Mouse (Mus musculus) ES-E14 (cell line): ENCODE data around the gene Plxdc1. TPM values are rescaled to one million over a fixed set of nuclear protein-coding genes. Genes with fewer than 3 reads are reported as not detected.

Experiments used
- DNase-seq: peaks from one replicate; pipeline ENCODE4 v3.0.0-alpha.2; 2013; ENCODE audit warnings: low read depth, low spot score
- H3K27ac ChIP-seq: 2 replicates; pipeline ENCODE4 v1.5.1; 2012; ENCODE audit warnings: low read depth, mild to moderate bottlenecking, low read length, moderate library complexity, mixed read lengths; ENCODE audit not compliant: poor library complexity, insufficient read depth, severe bottlenecking
- H3K36me3 ChIP-seq: 2 replicates; pipeline ENCODE4 v1.6.1; 2012; ENCODE audit warnings: mild to moderate bottlenecking, low read length, moderate library complexity, mixed read lengths; ENCODE audit not compliant: control insufficient read depth, poor library complexity, insufficient read depth, severe bottlenecking
- H3K4me1 ChIP-seq, 2 experiments: fragments of 150-350 bp in 1 of 2; sonication (generic) in 1 of 2; 2 replicates each; pipeline ENCODE4 v1.6.1; 2012; ENCODE audit warnings: low read length in 2 of 2, mild to moderate bottlenecking in 1 of 2, mixed read lengths in 1 of 2; ENCODE audit not compliant: control insufficient read depth in 2 of 2, insufficient read depth in 2 of 2, poor library complexity in 1 of 2
- H3K4me3 ChIP-seq, 2 experiments: fragments of 150-350 bp in 1 of 2; sonication (generic) in 1 of 2; 2 replicates each; pipeline ENCODE4 v1.5.1; 2012; ENCODE audit warnings: low read length in 2 of 2, low read depth in 1 of 2, mild to moderate bottlenecking in 1 of 2, mixed read lengths in 1 of 2; ENCODE audit not compliant: insufficient read depth in 1 of 2, poor library complexity in 1 of 2, severe bottlenecking in 1 of 2
- H3K9ac ChIP-seq: 2 replicates; pipeline ENCODE4 v1.6.1; 2012; ENCODE audit warnings: low read depth, mild to moderate bottlenecking, low read length, mixed read lengths; ENCODE audit not compliant: poor library complexity, insufficient read depth, severe bottlenecking
- H3K9me3 ChIP-seq: fragments of 150-350 bp; sonication (generic); 2 replicates; pipeline ENCODE4 v1.6.1; 2012; ENCODE audit warnings: low read depth, mild to moderate bottlenecking, low read length; ENCODE audit not compliant: control insufficient read depth, insufficient read depth
- CHD2 ChIP-seq: IDR thresholded peaks from 2 replicates; pipeline ENCODE4 v1.6.1; 2014; ENCODE audit warnings: mild to moderate bottlenecking, low read depth, low read length, inconsistent platforms
- HCFC1 ChIP-seq: IDR thresholded peaks from 2 replicates; pipeline ENCODE4 v1.6.1; 2012; ENCODE audit warnings: low read length, inconsistent platforms, borderline replicate concordance; ENCODE audit not compliant: insufficient read depth
- MAFK ChIP-seq: IDR thresholded peaks from 2 replicates; pipeline ENCODE4 v1.6.1; 2014; ENCODE audit warnings: mild to moderate bottlenecking, low read depth, low read length, inconsistent platforms; ENCODE audit not compliant: insufficient read depth
- ZC3H11A ChIP-seq: IDR thresholded peaks from 2 replicates; pipeline ENCODE4 v1.6.1; 2012; ENCODE audit warnings: low read depth, mild to moderate bottlenecking, inconsistent platforms, low read length, borderline replicate concordance
- ZNF384 ChIP-seq: IDR thresholded peaks from 2 replicates; pipeline ENCODE4 v1.6.1; 2012; ENCODE audit warnings: low read depth, low read length, inconsistent platforms
- in situ Hi-C, 2 experiments: fragments of 600-800 bp; cut with MboI; formaldehyde crosslinking; loops; one replicate each; pipeline ENCODE4 v1.15.1; 2025; ENCODE audit warnings: low sequenced_read_pairs in 2 of 2, inconsistent platforms in 1 of 2; ENCODE audit not compliant: unreplicated experiment in 2 of 2
- total RNA-seq: library from RNA; depleted of rRNA; stranded (reverse); fragments of 300-350 nt; gene quantifications from 2 replicates; pipeline ENCODE4 v1.2.3, GENCODE M21; 2012; rRNA removed

Plxdc1 gene
- 2.5 and 4.3 TPM in 2 replicates for total RNA-seq

- Histone ChIP-seq H3K4me1 (peaks cover 0 to 25% of the 10 kb centered on the region in 2 experiments; a peak in 2 of 4 replicates), H3K9me3 (no peaks in the 10 kb centered on the region), H3K4me3 (peak within 1 kb of the TSS; percentile 84 to 90), H3K27ac (no peak within 1 kb of the TSS), H3K36me3 (no peaks in the 10 kb centered on the region), H3K9ac (peak within 1 kb of the TSS; percentile 70)
- TF ChIP-seq CHD2 (no peak), ZC3H11A (no peak), ZNF384 (no peak), HCFC1 (no peak), MAFK (no peak)
- DNase-seq = no peak
- in situ Hi-C loops = loop anchor here in 1 of 2 experiments (5.0 kb wide), 1 partner anchor 84 kb away; no protein-coding TSS in a partner anchor
Observed at GRCm38 (mm10) chr11:97985727-97986677, at the start of gene Plxdc1. Plxdc1 (minus strand) TSS chr11:97986444.

- Histone ChIP-seq H3K4me1 (peaks cover 11 to 15% of the 10 kb centered on the region in 2 experiments; a peak in 3 of 4 replicates), H3K27ac (no peak overlapping the region), H3K36me3 (peaks cover 4% of the 10 kb centered on the region; the same call in 1 of the 2 replicates), H3K4me3 (peak overlapping the region; percentile 15 to 57; a peak in 3 of 4 replicates), H3K9ac (peak overlapping the region; percentile 70), H3K9me3 (no peaks in the 10 kb centered on the region)
- TF ChIP-seq MAFK = peak; percentile 84
- TF ChIP-seq CHD2 = no peak
- in situ Hi-C loops = no loop called here
- no peak for DNase-seq
Observed at GRCm38 (mm10) chr11:98035977-98036377, 49.7 kb upstream of the Plxdc1 start.

DNA sequence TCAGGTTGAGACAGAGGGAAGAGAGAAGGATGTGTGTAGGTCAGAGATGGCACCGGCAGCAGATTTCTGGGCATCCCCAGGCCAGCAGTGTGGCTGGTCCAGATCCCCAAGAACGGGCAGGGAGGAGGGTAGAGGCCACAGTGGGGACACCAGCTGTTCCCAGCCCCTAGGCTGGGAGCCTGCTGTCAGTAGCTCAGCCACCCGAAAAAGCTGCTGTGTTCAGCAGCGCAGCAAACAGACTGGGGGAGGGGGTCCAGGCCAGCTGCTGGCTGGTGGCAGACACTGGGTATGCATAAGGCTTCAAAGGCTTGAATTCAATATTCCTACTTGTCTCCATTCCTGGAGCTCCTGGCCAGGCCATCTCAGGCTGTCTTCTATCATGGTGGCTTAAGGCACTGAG is 48.6 kb upstream of the Plxdc1 start:
- Histone ChIP-seq H3K4me3 (no peak overlapping the region), H3K36me3 (peaks cover 14% of the 10 kb centered on the region), H3K4me1 (peaks cover 9 to 16% of the 10 kb centered on the region in 2 experiments; a peak in 3 of 4 replicates), H3K9ac (no peak overlapping the region), H3K9me3 (no peaks in the 10 kb centered on the region), H3K27ac (no peak overlapping the region)
- in situ Hi-C loops = no loop called here
- no peak for DNase-seq
- TF ChIP-seq CHD2 (no peak), HCFC1 (no peak), MAFK (no peak), ZNF384 (no peak), ZC3H11A (no peak)

DNA sequence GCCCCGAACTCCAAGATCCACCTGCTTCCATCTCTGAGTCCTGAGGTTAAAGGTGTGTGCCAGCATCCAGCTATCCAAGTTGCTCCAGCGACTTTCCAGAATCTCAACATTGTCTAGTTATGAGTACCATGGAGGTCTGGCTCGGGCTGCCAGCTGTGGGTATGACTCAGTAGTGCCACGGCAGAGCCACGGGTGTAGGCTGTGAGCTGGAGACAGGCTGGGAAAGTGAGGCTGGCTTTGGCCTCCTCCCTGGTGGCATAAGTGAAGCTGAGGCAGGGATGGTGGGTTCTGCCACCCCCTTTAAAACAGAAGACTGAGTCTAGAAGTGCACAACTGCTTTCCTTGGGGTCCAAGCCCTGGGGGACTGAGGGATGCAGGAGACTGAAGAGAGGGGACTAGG is 47.8 kb upstream of the Plxdc1 start:
- peaks cover 21% of the 10 kb centered on the region for H3K36me3 ChIP-seq
- H3K9ac ChIP-seq = no peak overlapping the region
- in situ Hi-C loops = no loop called here
- no peak overlapping the region for H3K4me3 ChIP-seq
- no peaks in the 10 kb centered on the region for H3K9me3 ChIP-seq
- peaks cover 9 to 16% of the 10 kb centered on the region in 2 experiments; a peak in 3 of 4 replicates for H3K4me1 ChIP-seq
- TF ChIP-seq MAFK (no peak), ZC3H11A (no peak), ZNF384 (no peak), HCFC1 (no peak), CHD2 (no peak)
- H3K27ac ChIP-seq = no peak overlapping the region
- DNase-seq = no peak
